Mouse (Mus musculus): ENCODE results near the gene Rassf5. TPM values are rescaled to one million over a fixed set of nuclear protein-coding genes. Genes with fewer than 3 reads are reported as not detected.

Rassf5 gene
- polyA plus RNA-seq, 1 experiment from 2014 or later, result 8.0 TPM

DNA sequence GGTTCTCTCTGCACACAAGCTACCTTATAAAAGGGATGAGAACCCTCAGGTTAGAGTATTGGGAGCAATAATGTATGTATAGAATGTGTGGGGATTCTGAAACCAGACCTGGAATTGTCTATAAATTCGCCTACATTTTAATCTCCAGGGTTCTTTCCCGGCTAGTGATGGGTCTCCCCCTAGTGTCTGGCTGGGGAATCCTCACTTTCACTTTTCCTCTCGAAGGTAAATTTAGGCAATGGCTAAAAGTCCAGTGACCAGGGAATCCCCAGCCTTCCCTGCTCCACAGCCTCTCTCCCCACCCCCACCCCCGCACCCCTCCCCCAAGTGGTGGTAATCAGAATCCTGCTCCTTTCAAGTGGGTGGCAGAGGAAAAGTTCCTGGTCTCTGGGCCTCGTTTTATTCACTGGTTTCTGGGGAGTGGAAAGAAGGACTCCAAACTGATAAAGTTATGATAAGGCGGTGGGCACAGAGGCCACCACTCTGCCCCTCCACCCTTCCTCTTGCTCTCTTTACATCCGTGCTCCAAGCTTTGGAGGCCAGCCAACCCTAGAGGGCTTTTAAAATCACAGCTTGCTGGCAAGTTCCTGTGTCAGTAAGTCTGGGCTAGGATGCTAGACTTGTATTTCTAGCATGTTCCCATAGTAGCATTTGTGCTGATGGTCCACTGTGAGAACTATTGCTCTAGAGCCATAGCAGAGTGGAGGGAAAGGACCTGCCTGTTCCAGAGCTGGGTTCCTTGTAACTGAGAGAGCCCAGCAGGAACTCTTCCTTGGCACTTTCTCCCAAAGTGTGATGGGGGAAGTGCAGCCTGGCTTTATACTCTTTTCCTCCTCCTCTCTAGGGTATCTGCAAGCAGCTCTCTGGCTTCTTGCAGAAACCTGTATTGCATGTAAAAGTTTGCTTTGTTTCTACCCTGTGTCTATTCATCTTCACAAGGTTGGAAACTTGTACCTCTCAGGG is 1.7 kb upstream of the Rassf5 start:
- Histone ChIP-seq H3K4me2 (ENCODE audit: low read depth, low read length) (peak overlapping the region; percentile 94), H3K27ac (ENCODE audit: low read depth) (no peak overlapping the region), H3K36me3 (replicated peaks; ENCODE audit: insufficient read depth, low read length) (no peaks in the 10 kb centered on the region), H3K4me1 (ENCODE audit: insufficient read depth) (peaks cover 22% of the 10 kb centered on the region), H3K4me3 (ENCODE audit: low read depth, low read length) (peak overlapping the region; percentile 64), H3K9ac (replicated peaks) (peak overlapping the region; percentile 41; the same call in 1 of the 2 replicates), H3K9me3 (ENCODE audit: low read length) (no peaks in the 10 kb centered on the region), H3K27me3 (ENCODE audit: insufficient read depth, low read length) (peaks cover 27% of the 10 kb centered on the region)
- DNase-seq, result peak; percentile 41
- 5% methylated on average over 7 of the region's 7 CpGs for WGBS (ENCODE audit: insufficient replicate concordance)
- ATAC-seq, result peak; percentile 32
- TF ChIP-seq CTCF (IDR thresholded peaks at IDR 0.05; ENCODE audit: low read depth), result peak; percentile 74
- TF ChIP-seq EP300 (IDR thresholded peaks at IDR 0.05; ENCODE audit: low read depth), result no peak

- peak overlapping the region; percentile 64 for H3K4me3 ChIP-seq (ENCODE audit: low read depth, low read length)
- DNase-seq (peak; percentile 54), ATAC-seq (peak; percentile 51)
- WGBS (ENCODE audit: insufficient replicate concordance), result 4% methylated on average over 9 of the region's 9 CpGs
- H3K27me3 ChIP-seq (ENCODE audit: insufficient read depth, low read length), result peaks cover 27% of the 10 kb centered on the region
- peaks cover 22% of the 10 kb centered on the region for H3K4me1 ChIP-seq (ENCODE audit: insufficient read depth)
- H3K9ac ChIP-seq (replicated peaks), result peak overlapping the region; percentile 65; the same call in 1 of the 2 replicates
- peak overlapping the region; percentile 94 for H3K4me2 ChIP-seq (ENCODE audit: low read depth, low read length)
- TF ChIP-seq CTCF (IDR thresholded peaks at IDR 0.05; ENCODE audit: low read depth), result peak; percentile 59
- TF ChIP-seq EP300 (IDR thresholded peaks at IDR 0.05; ENCODE audit: low read depth), result no peak
- no peaks in the 10 kb centered on the region for H3K9me3 ChIP-seq (ENCODE audit: low read length)
- H3K36me3 ChIP-seq (replicated peaks; ENCODE audit: insufficient read depth, low read length), result no peaks in the 10 kb centered on the region
- H3K27ac ChIP-seq (ENCODE audit: low read depth), result no peak overlapping the region
Measured at GRCm38 (mm10) chr1:131245926-131246325, 868 bp upstream of the Rassf5 start.

GRCm38 (mm10) chr1:131244536-131245088 is 446 bp downstream of the Rassf5 start:
- ATAC-seq (peak; percentile 26; the same call in 1 of the 2 replicates), DNase-seq (peak; percentile 29)
- Histone ChIP-seq H3K36me3 (replicated peaks; ENCODE audit: insufficient read depth, low read length) (no peaks in the 10 kb centered on the region), H3K4me2 (ENCODE audit: low read depth, low read length) (peak overlapping the region; percentile 94), H3K9me3 (ENCODE audit: low read length) (no peaks in the 10 kb centered on the region), H3K27me3 (ENCODE audit: insufficient read depth, low read length) (peaks cover 27% of the 10 kb centered on the region), H3K27ac (ENCODE audit: low read depth) (peak overlapping the region; percentile 29; the same call in 1 of the 2 replicates), H3K4me3 (ENCODE audit: low read depth, low read length) (peak overlapping the region; percentile 64), H3K4me1 (ENCODE audit: insufficient read depth) (peaks cover 22% of the 10 kb centered on the region), H3K9ac (replicated peaks) (peak overlapping the region; percentile 65)
- 5% methylated on average over 57 of the region's 57 CpGs for WGBS (ENCODE audit: insufficient replicate concordance)
- TF ChIP-seq CTCF (IDR thresholded peaks at IDR 0.05; ENCODE audit: low read depth), result no peak
- no peak for TF ChIP-seq EP300 (IDR thresholded peaks at IDR 0.05; ENCODE audit: low read depth)

GRCm38 (mm10) chr1:131242956-131243355 is 2.1 kb downstream of the Rassf5 start:
- TF ChIP-seq CTCF (IDR thresholded peaks at IDR 0.05; ENCODE audit: low read depth) (no peak), EP300 (IDR thresholded peaks at IDR 0.05; ENCODE audit: low read depth) (no peak)

GRCm38 (mm10) chr1:131239576-131240193 is 5.4 kb downstream of the Rassf5 start:
- no peak overlapping the region for H3K4me2 ChIP-seq (ENCODE audit: low read depth, low read length)
- no peak overlapping the region for H3K4me3 ChIP-seq (ENCODE audit: low read depth, low read length)
- H3K9me3 ChIP-seq (ENCODE audit: low read length), result no peaks in the 10 kb centered on the region
- no peak overlapping the region for H3K9ac ChIP-seq (replicated peaks)
- 74% methylated on average over 12 of the region's 12 CpGs for WGBS (ENCODE audit: insufficient replicate concordance)
- H3K4me1 ChIP-seq (ENCODE audit: insufficient read depth), result peaks cover 22% of the 10 kb centered on the region
- no peaks in the 10 kb centered on the region for H3K36me3 ChIP-seq (replicated peaks; ENCODE audit: insufficient read depth, low read length)
- ATAC-seq, result no peak
- peaks cover 16% of the 10 kb centered on the region for H3K27me3 ChIP-seq (ENCODE audit: insufficient read depth, low read length)
- no peak for TF ChIP-seq CTCF (IDR thresholded peaks at IDR 0.05; ENCODE audit: low read depth)
- TF ChIP-seq EP300 (IDR thresholded peaks at IDR 0.05; ENCODE audit: low read depth), result no peak
- no peak for DNase-seq
- no peak overlapping the region for H3K27ac ChIP-seq (ENCODE audit: low read depth)

More at GRCm38 (mm10) chr1:131242956-131243355, 2.1 kb downstream of the Rassf5 start:
- ATAC-seq (no peak), DNase-seq (no peak)
- Histone ChIP-seq H3K27ac (ENCODE audit: low read depth) (no peak overlapping the region), H3K4me2 (ENCODE audit: low read depth, low read length) (peak overlapping the region; percentile 4; the same call in 1 of the 2 replicates), H3K36me3 (replicated peaks; ENCODE audit: insufficient read depth, low read length) (no peaks in the 10 kb centered on the region), H3K27me3 (ENCODE audit: insufficient read depth, low read length) (peaks cover 27% of the 10 kb centered on the region), H3K4me3 (ENCODE audit: low read depth, low read length) (no peak overlapping the region), H3K4me1 (ENCODE audit: insufficient read depth) (peaks cover 31% of the 10 kb centered on the region), H3K9me3 (ENCODE audit: low read length) (no peaks in the 10 kb centered on the region), H3K9ac (replicated peaks) (no peak overlapping the region)
- WGBS (ENCODE audit: insufficient replicate concordance), result 24% methylated on average over 6 of the region's 6 CpGs
